Mouse (Mus musculus) small intestine, adult 2 months (tissue): ENCODE results near the gene Timm8a2. TPM values are rescaled to one million over a fixed set of nuclear protein-coding genes. Genes with fewer than 3 reads are reported as not detected.

Experiments used
- H3K27ac ChIP-seq: fragments of 200-500 bp; 2 replicates; pipeline ENCODE4 v1.5.1; 2012; ENCODE audit warnings: low read depth, low read length, control low read depth, inconsistent platforms; ENCODE audit not compliant: insufficient read depth
- H3K27me3 ChIP-seq: fragments of 200-500 bp; 2 replicates; pipeline ENCODE4 v1.6.1; 2012; ENCODE audit warnings: mild to moderate bottlenecking, moderate library complexity, low read length, inconsistent platforms; ENCODE audit not compliant: control insufficient read depth, insufficient read depth
- H3K36me3 ChIP-seq: fragments of 200-500 bp; 2 replicates; pipeline ENCODE4 v1.6.1; 2012; ENCODE audit warnings: mild to moderate bottlenecking, low read length, control low read depth, inconsistent platforms; ENCODE audit not compliant: control insufficient read depth, insufficient read depth
- H3K4me1 ChIP-seq: fragments of 200-500 bp; 2 replicates; pipeline ENCODE4 v1.6.1; 2012; ENCODE audit warnings: low read length, inconsistent platforms, mixed read lengths; ENCODE audit not compliant: control insufficient read depth, insufficient read depth, insufficient read length
- H3K4me3 ChIP-seq: fragments of 200-500 bp; 2 replicates; pipeline ENCODE4 v1.5.1; 2012; ENCODE audit warnings: low read depth, mild to moderate bottlenecking, control low read depth, inconsistent platforms, low read length, moderate library complexity
- CTCF ChIP-seq: fragments of 200-500 bp; IDR thresholded peaks from 2 replicates; pipeline ENCODE4 v1.5.1; 2012; ENCODE audit warnings: low read depth, mild to moderate bottlenecking, control low read depth, inconsistent platforms, low read length, moderate library complexity, mixed read lengths; ENCODE audit not compliant: insufficient replicate concordance, insufficient read length; ENCODE audit errors: extremely low read depth
- POLR2A ChIP-seq: fragments of 200-500 bp; IDR thresholded peaks from 2 replicates; pipeline ENCODE4 v1.6.1; 2012; ENCODE audit warnings: low read depth, mild to moderate bottlenecking, control low read depth, inconsistent platforms, low read length, moderate library complexity
- WGBS: fragments of 180-500 bp; shearing (Covaris S2); methylation state at CpG from one replicate; pipeline ENCODE4 v1.1.7; 2018; 5-methylcytosine and 5-hydroxymethylcytosine counted together
- polyA plus RNA-seq: library from polyadenylated mRNA; depleted of rRNA; stranded (reverse); fragments of >200 nt; gene quantifications from 2 replicates; pipeline ENCODE4 v1.2.3, GENCODE M21; 2012; rRNA removed

Timm8a2 gene
- polyA plus RNA-seq, 1 experiment, result not detected

DNA sequence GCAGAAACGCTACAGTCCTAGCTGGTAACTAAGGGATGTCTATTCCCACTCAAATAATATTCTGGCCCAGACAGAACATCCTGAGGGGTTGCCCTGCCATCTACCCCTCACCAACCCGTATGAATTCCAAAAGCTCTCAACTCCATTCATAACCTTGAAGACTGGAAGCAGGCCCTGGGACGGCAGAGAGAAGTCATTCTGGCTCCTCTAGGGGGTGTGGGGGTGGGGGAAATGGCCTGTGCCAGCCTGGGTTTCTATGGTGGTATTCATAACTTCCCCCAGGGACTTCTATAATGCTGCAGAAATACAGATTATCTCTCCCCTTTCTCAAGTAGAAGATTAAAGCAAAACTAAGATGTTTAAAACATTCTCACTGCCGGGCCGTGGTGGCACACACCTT lies 45.4 kb downstream of the Timm8a2 start:
- H3K36me3 ChIP-seq, result no peaks in the 10 kb centered on the region
- H3K4me1 ChIP-seq, result peaks cover 10% of the 10 kb centered on the region; the same call in 1 of the 2 replicates
- WGBS, result 82% methylated on average over 5 of the region's 5 CpGs
- H3K27ac ChIP-seq, result no peak overlapping the region
- TF ChIP-seq CTCF, result no peak
- no peak for TF ChIP-seq POLR2A
- no peaks in the 10 kb centered on the region for H3K27me3 ChIP-seq
- H3K4me3 ChIP-seq, result no peak overlapping the region

GRCm38 (mm10) chr14:122081308-122081707 lies 46.8 kb downstream of the Timm8a2 start:
- TF ChIP-seq CTCF (no peak), POLR2A (no peak)
- H3K4me3 ChIP-seq, result no peak overlapping the region
- H3K27me3 ChIP-seq, result no peaks in the 10 kb centered on the region
- no peaks in the 10 kb centered on the region for H3K36me3 ChIP-seq
- H3K4me1 ChIP-seq, result peaks cover 10% of the 10 kb centered on the region; the same call in 1 of the 2 replicates
- WGBS, result 11% methylated on average over 3 of the region's 3 CpGs
- H3K27ac ChIP-seq, result peak overlapping the region; percentile 49

GRCm38 (mm10) chr14:122083499-122083898 lies 49.0 kb downstream of the Timm8a2 start:
- Histone ChIP-seq H3K27ac (no peak overlapping the region), H3K4me1 (peaks cover 17% of the 10 kb centered on the region; the same call in 1 of the 2 replicates), H3K4me3 (no peak overlapping the region), H3K27me3 (no peaks in the 10 kb centered on the region), H3K36me3 (no peaks in the 10 kb centered on the region)
- 72% methylated on average over 7 of the region's 7 CpGs for WGBS
- TF ChIP-seq CTCF (no peak), POLR2A (no peak)

DNA sequence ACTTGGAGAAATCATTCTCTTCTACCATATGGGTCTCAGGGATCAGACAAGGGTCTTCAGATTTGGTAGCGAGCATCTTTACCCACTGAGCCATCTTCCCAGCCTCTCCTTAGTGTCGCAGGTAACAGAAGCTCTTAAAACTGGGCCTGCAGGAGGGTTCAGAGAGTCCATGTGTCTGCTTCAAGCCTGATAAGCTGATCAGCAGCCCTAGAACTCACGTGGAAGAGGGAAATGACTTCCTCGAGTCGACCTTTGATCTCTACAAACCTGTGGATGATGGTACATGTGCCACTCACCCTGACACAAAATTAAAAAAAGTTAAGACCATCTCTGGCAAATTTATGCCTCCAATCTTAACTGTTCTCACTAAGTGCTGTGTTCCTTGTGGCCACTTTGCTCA lies 53.5 kb downstream of the Timm8a2 start:
- no peak overlapping the region for H3K4me3 ChIP-seq
- H3K36me3 ChIP-seq, result no peaks in the 10 kb centered on the region
- 32% methylated on average over 5 of the region's 5 CpGs for WGBS
- peaks cover 17% of the 10 kb centered on the region; the same call in 1 of the 2 replicates for H3K4me1 ChIP-seq
- H3K27ac ChIP-seq, result no peak overlapping the region
- no peak for TF ChIP-seq POLR2A
- no peak for TF ChIP-seq CTCF
- H3K27me3 ChIP-seq, result no peaks in the 10 kb centered on the region

Other genes with a start within 250 kb of the Timm8a2 start
- 3.8 and 5.7 TPM in 2 replicates for gene Dock9, start 236.8 kb upstream of the Timm8a2 start, polyA plus RNA-seq
- 23.5 and 48.4 TPM in 2 replicates for gene Ubac2, start 156.1 kb upstream of the Timm8a2 start, polyA plus RNA-seq
- gene Gpr18, start 118.9 kb upstream of the Timm8a2 start, polyA plus RNA-seq, result 5.6 and 7.5 TPM in 2 replicates
- 1.3 and 1.8 TPM in 2 replicates for gene Gpr183, start 69.5 kb upstream of the Timm8a2 start, polyA plus RNA-seq
- gene Tm9sf2, start 72.4 kb downstream of the Timm8a2 start, polyA plus RNA-seq, result 565 and 678 TPM in 2 replicates
- gene Clybl, start 147.0 kb downstream of the Timm8a2 start, polyA plus RNA-seq, result 2.8 and 3.1 TPM in 2 replicates